Mouse (Mus musculus) ES-E14 (cell line): ENCODE results near the gene Hacd4.

Experiments used
- CHD2 ChIP-seq: IDR thresholded peaks from 2 replicates; pipeline ENCODE4 v1.6.1; 2014; ENCODE audit warnings: mild to moderate bottlenecking, low read depth, low read length, inconsistent platforms
- MAFK ChIP-seq: IDR thresholded peaks from 2 replicates; pipeline ENCODE4 v1.6.1; 2014; ENCODE audit warnings: mild to moderate bottlenecking, low read depth, low read length, inconsistent platforms; ENCODE audit not compliant: insufficient read depth
- ZC3H11A ChIP-seq: IDR thresholded peaks from 2 replicates; pipeline ENCODE4 v1.6.1; 2012; ENCODE audit warnings: low read depth, mild to moderate bottlenecking, inconsistent platforms, low read length, borderline replicate concordance

- TF ChIP-seq ZC3H11A, result no peak
- TF ChIP-seq CHD2, result no peak
- TF ChIP-seq MAFK, result no peak
Measured at GRCm38 (mm10) chr4:88369951-88370350, 68.8 kb downstream of the Hacd4 start.
